Mouse (Mus musculus) testis, adult 2 months (tissue): Measurements from ENCODE around the gene Zfp523.

Experiments used
- CTCF ChIP-seq: fragments of 200-500 bp; IDR thresholded peaks from 2 replicates; pipeline ENCODE4 v1.5.1; 2012; ENCODE audit warnings: low read depth, mild to moderate bottlenecking, inconsistent platforms, low read length, moderate library complexity; ENCODE audit not compliant: control insufficient read depth, insufficient read depth, insufficient replicate concordance
- POLR2A ChIP-seq: fragments of 200-500 bp; IDR thresholded peaks from 2 replicates; pipeline ENCODE4 v1.6.1; 2012; ENCODE audit warnings: low read depth, mild to moderate bottlenecking, inconsistent platforms, low read length, moderate library complexity; ENCODE audit not compliant: control insufficient read depth

GRCm38 (mm10) chr17:28223561-28224391, 46.8 kb downstream of the Zfp523 start:
- TF ChIP-seq CTCF (no peak), POLR2A (no peak)
